Mouse (Mus musculus): ENCODE results near the gene Tcf15. TPM values are rescaled to one million over a fixed set of nuclear protein-coding genes. Genes with fewer than 3 reads are reported as not detected.
A peak's percentile ranks its signal among the peaks of the same experiment; 100 is the strongest.

The Tcf15 gene
- polyA plus RNA-seq, 1 experiment from 2014 or later: 3.7 TPM

- no peak overlapping the region for H3K9ac ChIP-seq
- H3K9me3 ChIP-seq: no peaks in the 10 kb centered on the region
- H3K4me2 ChIP-seq: no peak overlapping the region
- H3K27ac ChIP-seq: no peak overlapping the region
- H3K4me3 ChIP-seq: no peak overlapping the region
- ATAC-seq (ENCODE audit: insufficient number of reproducible peaks, insufficient read depth, low FRiP score, low TSS enrichment, low read depth): no peak
- H3K27me3 ChIP-seq: peaks cover 4% of the 10 kb centered on the region; the same call in 1 of the 2 replicates
- WGBS: 82% methylated on average over 6 of the region's 6 CpGs
- no peaks in the 10 kb centered on the region for H3K36me3 ChIP-seq
- peaks cover 5% of the 10 kb centered on the region; the same call in 1 of the 2 replicates for H3K4me1 ChIP-seq
Measured at GRCm38 (mm10) chr2:152176659-152177058, 33.3 kb downstream of the Tcf15 start.

- Histone ChIP-seq H3K27ac (no peak overlapping the region), H3K27me3 (peaks cover 4% of the 10 kb centered on the region; the same call in 1 of the 2 replicates), H3K4me3 (peak overlapping the region; percentile 21), H3K9ac (no peak overlapping the region), H3K4me2 (peak overlapping the region; percentile 47), H3K9me3 (no peaks in the 10 kb centered on the region), H3K4me1 (peaks cover 5% of the 10 kb centered on the region; the same call in 1 of the 2 replicates), H3K36me3 (no peaks in the 10 kb centered on the region)
- 12% methylated on average over 24 of the region's 24 CpGs for WGBS
- ATAC-seq (ENCODE audit: insufficient number of reproducible peaks, insufficient read depth, low FRiP score, low TSS enrichment, low read depth): no peak
Measured at GRCm38 (mm10) chr2:152177162-152177805, 33.9 kb downstream of the Tcf15 start.

DNA sequence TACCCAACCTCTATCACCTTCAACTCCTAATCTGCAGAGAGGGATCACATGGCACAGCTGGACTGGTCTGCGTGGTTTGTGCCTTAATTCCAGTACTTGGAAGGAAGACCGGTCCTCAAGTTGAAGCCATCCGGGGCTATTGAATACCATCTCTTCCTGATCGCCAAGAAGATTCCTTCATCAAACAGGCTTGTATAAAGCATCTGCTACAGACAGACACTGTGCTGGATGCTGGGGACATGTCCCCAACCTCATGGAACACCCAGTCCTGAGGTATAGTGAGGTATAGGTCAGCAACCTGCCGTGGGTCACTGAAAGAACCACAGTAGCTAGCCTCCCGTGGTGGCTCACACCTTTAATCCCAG is 34.4 kb downstream of the Tcf15 start:
- no peaks in the 10 kb centered on the region for H3K9me3 ChIP-seq
- H3K36me3 ChIP-seq: no peaks in the 10 kb centered on the region
- H3K4me1 ChIP-seq: peaks cover 5% of the 10 kb centered on the region; the same call in 1 of the 2 replicates
- no peak for ATAC-seq (ENCODE audit: insufficient number of reproducible peaks, insufficient read depth, low FRiP score, low TSS enrichment, low read depth)
- no peak overlapping the region for H3K27ac ChIP-seq
- no peak overlapping the region for H3K4me3 ChIP-seq
- no peak overlapping the region for H3K9ac ChIP-seq
- no peak overlapping the region for H3K4me2 ChIP-seq
- 72% methylated on average over 6 of the region's 6 CpGs for WGBS
- peaks cover 4% of the 10 kb centered on the region; the same call in 1 of the 2 replicates for H3K27me3 ChIP-seq

GRCm38 (mm10) chr2:152178345-152178744 is 35.0 kb downstream of the Tcf15 start:
- H3K9me3 ChIP-seq: no peaks in the 10 kb centered on the region
- ATAC-seq (ENCODE audit: insufficient number of reproducible peaks, insufficient read depth, low FRiP score, low TSS enrichment, low read depth): no peak
- 86% methylated on average over 3 of the region's 3 CpGs for WGBS
- H3K27me3 ChIP-seq: peaks cover 4% of the 10 kb centered on the region; the same call in 1 of the 2 replicates
- peaks cover 5% of the 10 kb centered on the region; the same call in 1 of the 2 replicates for H3K4me1 ChIP-seq
- no peak overlapping the region for H3K4me2 ChIP-seq
- H3K4me3 ChIP-seq: no peak overlapping the region
- no peak overlapping the region for H3K9ac ChIP-seq
- no peak overlapping the region for H3K27ac ChIP-seq
- no peaks in the 10 kb centered on the region for H3K36me3 ChIP-seq

GRCm38 (mm10) chr2:152179301-152179700 is 35.9 kb downstream of the Tcf15 start:
- Histone ChIP-seq H3K4me3 (no peak overlapping the region), H3K27ac (no peak overlapping the region), H3K4me2 (no peak overlapping the region), H3K4me1 (peaks cover 5% of the 10 kb centered on the region; the same call in 1 of the 2 replicates), H3K27me3 (peaks cover 4% of the 10 kb centered on the region; the same call in 1 of the 2 replicates), H3K9me3 (no peaks in the 10 kb centered on the region), H3K9ac (no peak overlapping the region), H3K36me3 (no peaks in the 10 kb centered on the region)
- WGBS: 77% methylated on average over 2 of the region's 2 CpGs
- ATAC-seq (ENCODE audit: insufficient number of reproducible peaks, insufficient read depth, low FRiP score, low TSS enrichment, low read depth): no peak

DNA sequence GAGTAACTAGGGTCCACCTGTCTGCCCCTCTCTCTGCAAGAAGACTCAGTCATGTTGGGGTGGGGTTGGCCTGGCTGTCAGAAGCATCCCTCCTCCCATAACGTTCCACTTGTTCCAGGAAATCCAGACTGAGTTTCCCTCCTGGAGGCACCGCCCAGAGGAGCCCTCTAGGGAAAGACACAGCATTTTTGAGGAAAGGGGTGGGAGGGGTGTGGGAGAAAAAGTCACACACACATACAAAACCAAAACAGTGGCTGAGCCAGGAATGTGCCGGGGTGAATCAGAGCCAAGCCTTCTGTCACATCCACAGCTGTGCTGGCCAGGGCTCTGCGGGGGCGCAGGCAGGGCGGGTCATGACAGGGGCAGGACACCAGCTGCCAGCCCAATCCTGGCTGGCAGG is 37.0 kb downstream of the Tcf15 start:
- no peak overlapping the region for H3K9ac ChIP-seq
- peaks cover 4% of the 10 kb centered on the region; the same call in 1 of the 2 replicates for H3K27me3 ChIP-seq
- H3K27ac ChIP-seq: no peak overlapping the region
- WGBS: 55% methylated on average over 6 of the region's 6 CpGs
- H3K4me2 ChIP-seq: no peak overlapping the region
- H3K4me1 ChIP-seq: peaks cover 5% of the 10 kb centered on the region; the same call in 1 of the 2 replicates
- H3K9me3 ChIP-seq: no peaks in the 10 kb centered on the region
- no peak for ATAC-seq (ENCODE audit: insufficient number of reproducible peaks, insufficient read depth, low FRiP score, low TSS enrichment, low read depth)
- H3K4me3 ChIP-seq: no peak overlapping the region
- H3K36me3 ChIP-seq: no peaks in the 10 kb centered on the region

DNA sequence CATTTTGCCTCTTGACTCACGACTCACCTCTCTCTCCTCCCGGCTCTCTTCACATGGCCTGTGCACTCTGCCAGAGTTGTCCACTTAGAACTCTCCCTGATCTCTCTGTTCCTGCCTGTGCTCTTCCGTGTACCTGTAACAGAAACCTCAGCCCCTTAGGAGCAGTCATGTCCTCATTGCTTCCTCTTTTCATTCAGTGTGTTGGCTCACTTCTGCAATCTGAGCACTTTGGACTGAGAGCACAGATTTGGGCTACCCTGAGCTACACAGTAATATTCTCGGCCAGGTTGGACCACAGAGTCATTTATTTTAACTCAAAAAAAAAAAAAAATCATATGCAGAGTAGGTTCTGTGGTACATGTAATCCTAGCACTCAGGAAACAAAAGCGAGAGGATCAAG is 43.8 kb downstream of the Tcf15 start:
- H3K9me3 ChIP-seq: no peaks in the 10 kb centered on the region
- H3K36me3 ChIP-seq: no peaks in the 10 kb centered on the region
- peaks cover 5% of the 10 kb centered on the region; the same call in 1 of the 2 replicates for H3K4me1 ChIP-seq
- no peak overlapping the region for H3K27ac ChIP-seq
- no peak overlapping the region for H3K9ac ChIP-seq
- ATAC-seq (ENCODE audit: insufficient number of reproducible peaks, insufficient read depth, low FRiP score, low TSS enrichment, low read depth): no peak
- no peak overlapping the region for H3K4me2 ChIP-seq
- no peak overlapping the region for H3K4me3 ChIP-seq
- 80% methylated on average over 5 of the region's 5 CpGs for WGBS
- no peaks in the 10 kb centered on the region for H3K27me3 ChIP-seq

- Histone ChIP-seq H3K36me3 (no peaks in the 10 kb centered on the region), H3K9ac (no peak overlapping the region), H3K4me3 (no peak overlapping the region), H3K4me2 (no peak overlapping the region), H3K27ac (no peak overlapping the region), H3K9me3 (no peaks in the 10 kb centered on the region), H3K27me3 (no peaks in the 10 kb centered on the region), H3K4me1 (peaks cover 5% of the 10 kb centered on the region; the same call in 1 of the 2 replicates)
- 44% methylated on average over 7 of the region's 7 CpGs for WGBS
- ATAC-seq (ENCODE audit: insufficient number of reproducible peaks, insufficient read depth, low FRiP score, low TSS enrichment, low read depth): no peak
Measured at GRCm38 (mm10) chr2:152189213-152189612, 45.9 kb downstream of the Tcf15 start.

- 0 out of 2 replicates have a peak overlapping the region, but pooled peaks have one; percentile 6 for H3K9ac ChIP-seq
- no peak overlapping the region for H3K4me3 ChIP-seq
- H3K27me3 ChIP-seq: no peaks in the 10 kb centered on the region
- no peak for ATAC-seq (ENCODE audit: insufficient number of reproducible peaks, insufficient read depth, low FRiP score, low TSS enrichment, low read depth)
- H3K4me1 ChIP-seq: peaks cover 5% of the 10 kb centered on the region; the same call in 1 of the 2 replicates
- 39% methylated on average over 9 of the region's 9 CpGs for WGBS
- H3K36me3 ChIP-seq: no peaks in the 10 kb centered on the region
- no peak overlapping the region for H3K27ac ChIP-seq
- H3K9me3 ChIP-seq: no peaks in the 10 kb centered on the region
- H3K4me2 ChIP-seq: no peak overlapping the region
Measured at GRCm38 (mm10) chr2:152189640-152190039, 46.3 kb downstream of the Tcf15 start.

- Histone ChIP-seq H3K9me3 (no peaks in the 10 kb centered on the region), H3K4me2 (no peak overlapping the region), H3K27me3 (no peaks in the 10 kb centered on the region), H3K27ac (no peak overlapping the region), H3K36me3 (no peaks in the 10 kb centered on the region), H3K4me3 (no peak overlapping the region), H3K9ac (no peak overlapping the region), H3K4me1 (peaks cover 5% of the 10 kb centered on the region; the same call in 1 of the 2 replicates)
- 59% methylated on average over 7 of the region's 7 CpGs for WGBS
- ATAC-seq (ENCODE audit: insufficient number of reproducible peaks, insufficient read depth, low FRiP score, low TSS enrichment, low read depth): no peak
Measured at GRCm38 (mm10) chr2:152190161-152190560, 46.8 kb downstream of the Tcf15 start.

DNA sequence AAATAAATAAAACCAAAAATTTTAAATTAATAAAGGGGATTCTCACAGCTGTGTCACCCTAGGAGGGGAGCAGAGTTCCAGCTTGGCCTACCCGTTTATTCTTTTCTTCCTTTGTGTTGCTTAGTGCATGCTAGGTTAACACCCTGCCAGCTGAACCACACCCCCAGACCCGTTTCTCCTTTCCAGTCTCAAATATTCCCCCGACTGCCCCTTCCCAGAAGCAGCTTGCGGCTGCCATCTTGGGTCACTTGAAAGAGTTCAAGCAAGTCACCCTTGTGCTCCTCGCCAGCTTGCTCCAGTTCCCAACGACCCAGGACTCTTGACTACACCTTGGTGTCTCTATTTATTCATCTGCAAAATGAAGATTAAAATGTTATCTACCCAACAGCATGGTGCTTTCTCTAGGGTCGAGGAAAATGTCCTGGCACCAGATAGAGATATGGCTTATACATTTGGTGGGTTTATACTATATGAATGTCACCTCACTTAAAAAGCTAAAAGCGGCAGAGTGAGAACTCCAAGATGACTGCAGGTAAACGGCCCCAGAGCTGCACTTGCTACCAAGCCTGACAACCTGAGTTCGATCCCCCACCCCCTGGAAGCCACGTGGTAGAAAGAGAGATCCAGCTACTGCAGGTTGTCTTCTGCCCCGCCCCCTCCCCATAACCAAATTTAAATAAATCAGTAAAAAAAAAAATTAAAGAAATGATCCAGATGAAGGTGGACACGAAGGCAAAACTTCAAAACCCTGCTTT is 49.4 kb downstream of the Tcf15 start:
- no peaks in the 10 kb centered on the region for H3K36me3 ChIP-seq
- no peak for ATAC-seq (ENCODE audit: insufficient number of reproducible peaks, insufficient read depth, low FRiP score, low TSS enrichment, low read depth)
- no peak overlapping the region for H3K4me3 ChIP-seq
- no peak overlapping the region for H3K4me2 ChIP-seq
- 75% methylated on average over 13 of the region's 13 CpGs for WGBS
- no peaks in the 10 kb centered on the region for H3K9me3 ChIP-seq
- H3K4me1 ChIP-seq: peaks cover 5% of the 10 kb centered on the region; the same call in 1 of the 2 replicates
- H3K27ac ChIP-seq: no peak overlapping the region
- H3K9ac ChIP-seq: no peak overlapping the region
- H3K27me3 ChIP-seq: no peaks in the 10 kb centered on the region

- Histone ChIP-seq H3K4me1 (peaks cover 5% of the 10 kb centered on the region; the same call in 1 of the 2 replicates), H3K36me3 (no peaks in the 10 kb centered on the region), H3K9me3 (no peaks in the 10 kb centered on the region), H3K27ac (no peak overlapping the region), H3K4me2 (no peak overlapping the region), H3K4me3 (no peak overlapping the region), H3K27me3 (no peaks in the 10 kb centered on the region), H3K9ac (no peak overlapping the region)
- ATAC-seq (ENCODE audit: insufficient number of reproducible peaks, insufficient read depth, low FRiP score, low TSS enrichment, low read depth): no peak
- 73% methylated on average over 7 of the region's 7 CpGs for WGBS
Measured at GRCm38 (mm10) chr2:152193346-152193710, 50.0 kb downstream of the Tcf15 start.

Measured in embryonic facial prominence, embryonic 13.5 days (tissue).